Mouse (Mus musculus) forebrain, embryonic 12.5 days (tissue): ENCODE measurements at regions not wholly inside any gene's neighbourhood (a gene's known extent, or its start where the extent isn't known, plus 50 kb on each side); places are given as distances from the start of the nearest gene placed in this dataset.
A peak's percentile ranks its signal among the peaks of the same experiment; 100 is the strongest.

Experiments
- ATAC-seq: fragments of 200-750 bp; cut with Nextera tagmentation; 2 replicates; pipeline ENCODE4 v1.8.0; 2017; ENCODE audit warnings: moderate TSS enrichment; ENCODE audit not compliant: low FRiP score
- H3K27ac ChIP-seq: fragments of 300-500 bp; sonication (generic); 2 replicates; pipeline ENCODE4 v1.5.1; 2016; ENCODE audit warnings: mild to moderate bottlenecking
- H3K27me3 ChIP-seq: fragments of 300-500 bp; sonication (generic); 2 replicates; pipeline ENCODE4 v1.6.1; 2016; ENCODE audit warnings: mild to moderate bottlenecking
- H3K36me3 ChIP-seq: fragments of 300-500 bp; sonication (generic); replicated peaks from 2 replicates; pipeline ENCODE4 v1.6.1; 2016; ENCODE audit warnings: mild to moderate bottlenecking
- H3K4me1 ChIP-seq: fragments of 300-500 bp; sonication (generic); 2 replicates; pipeline ENCODE4 v1.6.1; 2016
- H3K4me2 ChIP-seq: fragments of 300-500 bp; sonication (generic); 2 replicates; pipeline ENCODE4 v1.6.1; 2016; ENCODE audit warnings: mild to moderate bottlenecking, moderate library complexity
- H3K4me3 ChIP-seq: fragments of 300-500 bp; sonication (generic); replicated peaks from 2 replicates; pipeline ENCODE4 v1.5.1; 2016; ENCODE audit warnings: mild to moderate bottlenecking
- H3K9ac ChIP-seq: fragments of 300-500 bp; sonication (generic); 2 replicates; pipeline ENCODE4 v1.6.1; 2016; ENCODE audit warnings: mild to moderate bottlenecking
- H3K9me3 ChIP-seq: fragments of 300-500 bp; sonication (generic); 2 replicates; pipeline ENCODE4 v1.6.1; 2016
- WGBS: fragments of 180-500 bp; shearing (Covaris S2); methylation state at CpG from one replicate; pipeline ENCODE4 v1.1.7; 2016; 5-methylcytosine and 5-hydroxymethylcytosine counted together

- Histone ChIP-seq H3K36me3 (no peaks in the 10 kb centered on the region), H3K9me3 (peaks cover 12% of the 10 kb centered on the region; the same call in 1 of the 2 replicates), H3K4me3 (no peak overlapping the region), H3K27me3 (no peaks in the 10 kb centered on the region), H3K4me1 (peaks cover 13% of the 10 kb centered on the region), H3K9ac (no peak overlapping the region), H3K4me2 (no peak overlapping the region), H3K27ac (no peak overlapping the region)
- ATAC-seq: no peak
- 93% methylated on average over 2 of the region's 2 CpGs for WGBS
Measured at GRCm38 (mm10) chr9:63063525-63063924, 75.8 kb upstream of the Pias1 start.

- 85% methylated on average over 5 of the region's 5 CpGs for WGBS
- no peak for ATAC-seq
- peaks cover 19% of the 10 kb centered on the region for H3K4me1 ChIP-seq
- peaks cover 12% of the 10 kb centered on the region; the same call in 1 of the 2 replicates for H3K9me3 ChIP-seq
- no peak overlapping the region for H3K9ac ChIP-seq
- H3K4me3 ChIP-seq: no peak overlapping the region
- H3K27ac ChIP-seq: no peak overlapping the region
- H3K27me3 ChIP-seq: no peaks in the 10 kb centered on the region
- H3K4me2 ChIP-seq: no peak overlapping the region
- no peaks in the 10 kb centered on the region for H3K36me3 ChIP-seq
Measured at GRCm38 (mm10) chr9:63060740-63061139, 73.0 kb upstream of the Pias1 start.

- peaks cover 12% of the 10 kb centered on the region; the same call in 1 of the 2 replicates for H3K9me3 ChIP-seq
Measured at GRCm38 (mm10) chr9:63059234-63059842, 71.6 kb upstream of the Pias1 start.

GRCm38 (mm10) chr9:63058506-63059233, 70.9 kb upstream of the Pias1 start:
- Histone ChIP-seq H3K27me3 (no peaks in the 10 kb centered on the region), H3K4me3 (peak overlapping the region; percentile 22), H3K9ac (peak overlapping the region; percentile 44; the same call in 1 of the 2 replicates), H3K4me2 (peak overlapping the region; percentile 47), H3K4me1 (peaks cover 19% of the 10 kb centered on the region), H3K27ac (peak overlapping the region; percentile 83), H3K9me3 (peaks cover 12% of the 10 kb centered on the region; the same call in 1 of the 2 replicates), H3K36me3 (no peaks in the 10 kb centered on the region)
- ATAC-seq: no peak
- WGBS: 19% methylated on average over 16 of the region's 16 CpGs

More at GRCm38 (mm10) chr9:63059234-63059842, 71.6 kb upstream of the Pias1 start:
- Histone ChIP-seq H3K36me3 (no peaks in the 10 kb centered on the region), H3K27ac (peak overlapping the region; percentile 83), H3K4me3 (peak overlapping the region; percentile 22), H3K27me3 (no peaks in the 10 kb centered on the region), H3K9ac (peak overlapping the region; percentile 44; the same call in 1 of the 2 replicates), H3K4me1 (peaks cover 19% of the 10 kb centered on the region), H3K4me2 (peak overlapping the region; percentile 47)
- 2% methylated on average over 10 of the region's 10 CpGs for WGBS
- peak; percentile 90 for ATAC-seq

- no peak overlapping the region for H3K27ac ChIP-seq
- H3K9ac ChIP-seq: no peak overlapping the region
- H3K4me1 ChIP-seq: peaks cover 19% of the 10 kb centered on the region
- H3K27me3 ChIP-seq: no peaks in the 10 kb centered on the region
- ATAC-seq: no peak
- WGBS: 74% methylated on average over 9 of the region's 9 CpGs
- H3K4me3 ChIP-seq: no peak overlapping the region
- no peaks in the 10 kb centered on the region for H3K36me3 ChIP-seq
- H3K4me2 ChIP-seq: no peak overlapping the region
- no peaks in the 10 kb centered on the region for H3K9me3 ChIP-seq
Measured at GRCm38 (mm10) chr9:63056695-63057349, 69.1 kb upstream of the Pias1 start.

- Histone ChIP-seq H3K4me2 (no peak overlapping the region), H3K27me3 (no peaks in the 10 kb centered on the region), H3K9me3 (no peaks in the 10 kb centered on the region), H3K27ac (no peak overlapping the region), H3K4me1 (no peaks in the 10 kb centered on the region), H3K9ac (no peak overlapping the region), H3K36me3 (no peaks in the 10 kb centered on the region), H3K4me3 (no peak overlapping the region)
- ATAC-seq: no peak
- 57% methylated on average over 4 of the region's 4 CpGs for WGBS
Measured at GRCm38 (mm10) chr9:63052181-63052580, 64.5 kb upstream of the Pias1 start.

GRCm38 (mm10) chr9:63051631-63052030, 63.9 kb upstream of the Pias1 start:
- no peak overlapping the region for H3K9ac ChIP-seq
- H3K4me3 ChIP-seq: no peak overlapping the region
- WGBS: 88% methylated on average over 4 of the region's 4 CpGs
- no peak overlapping the region for H3K27ac ChIP-seq
- no peak overlapping the region for H3K4me2 ChIP-seq
- H3K9me3 ChIP-seq: no peaks in the 10 kb centered on the region
- ATAC-seq: no peak
- no peaks in the 10 kb centered on the region for H3K4me1 ChIP-seq
- H3K36me3 ChIP-seq: no peaks in the 10 kb centered on the region
- no peaks in the 10 kb centered on the region for H3K27me3 ChIP-seq

GRCm38 (mm10) chr9:63049290-63049689, 61.6 kb upstream of the Pias1 start:
- H3K4me2 ChIP-seq: no peak overlapping the region
- H3K27me3 ChIP-seq: no peaks in the 10 kb centered on the region
- no peaks in the 10 kb centered on the region for H3K4me1 ChIP-seq
- H3K27ac ChIP-seq: no peak overlapping the region
- H3K36me3 ChIP-seq: no peaks in the 10 kb centered on the region
- no peak for ATAC-seq
- 85% methylated on average over 5 of the region's 5 CpGs for WGBS
- no peaks in the 10 kb centered on the region for H3K9me3 ChIP-seq
- no peak overlapping the region for H3K9ac ChIP-seq
- H3K4me3 ChIP-seq: no peak overlapping the region

GRCm38 (mm10) chr9:63046981-63047380, 59.3 kb upstream of the Pias1 start:
- no peaks in the 10 kb centered on the region for H3K27me3 ChIP-seq
- H3K9me3 ChIP-seq: no peaks in the 10 kb centered on the region
- no peaks in the 10 kb centered on the region for H3K4me1 ChIP-seq
- no peak overlapping the region for H3K4me3 ChIP-seq
- no peaks in the 10 kb centered on the region for H3K36me3 ChIP-seq
- no peak overlapping the region for H3K4me2 ChIP-seq
- ATAC-seq: no peak
- WGBS: 84% methylated on average over 3 of the region's 3 CpGs
- no peak overlapping the region for H3K27ac ChIP-seq
- H3K9ac ChIP-seq: no peak overlapping the region

- H3K9ac ChIP-seq: no peak overlapping the region
- no peaks in the 10 kb centered on the region for H3K36me3 ChIP-seq
- H3K9me3 ChIP-seq: no peaks in the 10 kb centered on the region
- no peak overlapping the region for H3K4me2 ChIP-seq
- no peaks in the 10 kb centered on the region for H3K27me3 ChIP-seq
- ATAC-seq: no peak
- WGBS: 87% methylated on average over 4 of the region's 4 CpGs
- H3K27ac ChIP-seq: no peak overlapping the region
- H3K4me1 ChIP-seq: no peaks in the 10 kb centered on the region
- H3K4me3 ChIP-seq: no peak overlapping the region
Measured at GRCm38 (mm10) chr9:63045531-63045930, 57.8 kb upstream of the Pias1 start.

- no peaks in the 10 kb centered on the region for H3K9me3 ChIP-seq
- H3K27ac ChIP-seq: no peak overlapping the region
- no peaks in the 10 kb centered on the region for H3K27me3 ChIP-seq
- 70% methylated on average over 3 of the region's 3 CpGs for WGBS
- H3K4me2 ChIP-seq: no peak overlapping the region
- H3K4me3 ChIP-seq: no peak overlapping the region
- no peaks in the 10 kb centered on the region for H3K4me1 ChIP-seq
- ATAC-seq: no peak
- no peak overlapping the region for H3K9ac ChIP-seq
- no peaks in the 10 kb centered on the region for H3K36me3 ChIP-seq
Measured at GRCm38 (mm10) chr9:63043304-63043703, 55.6 kb upstream of the Pias1 start.

GRCm38 (mm10) chr9:63038031-63038430, 50.3 kb upstream of the Pias1 start:
- no peak for ATAC-seq
- Histone ChIP-seq H3K4me2 (no peak overlapping the region), H3K9me3 (no peaks in the 10 kb centered on the region), H3K4me3 (no peak overlapping the region), H3K4me1 (no peaks in the 10 kb centered on the region), H3K27ac (no peak overlapping the region), H3K27me3 (no peaks in the 10 kb centered on the region; the same call in 1 of the 2 replicates), H3K9ac (no peak overlapping the region), H3K36me3 (no peaks in the 10 kb centered on the region)
- 90% methylated on average over 6 of the region's 6 CpGs for WGBS
